Mouse (Mus musculus): ENCODE measurements at regions not wholly inside any gene's neighbourhood (a gene's known extent, or its start where the extent isn't known, plus 50 kb on each side); places are given as distances from the start of the nearest gene placed in this dataset.

DNA sequence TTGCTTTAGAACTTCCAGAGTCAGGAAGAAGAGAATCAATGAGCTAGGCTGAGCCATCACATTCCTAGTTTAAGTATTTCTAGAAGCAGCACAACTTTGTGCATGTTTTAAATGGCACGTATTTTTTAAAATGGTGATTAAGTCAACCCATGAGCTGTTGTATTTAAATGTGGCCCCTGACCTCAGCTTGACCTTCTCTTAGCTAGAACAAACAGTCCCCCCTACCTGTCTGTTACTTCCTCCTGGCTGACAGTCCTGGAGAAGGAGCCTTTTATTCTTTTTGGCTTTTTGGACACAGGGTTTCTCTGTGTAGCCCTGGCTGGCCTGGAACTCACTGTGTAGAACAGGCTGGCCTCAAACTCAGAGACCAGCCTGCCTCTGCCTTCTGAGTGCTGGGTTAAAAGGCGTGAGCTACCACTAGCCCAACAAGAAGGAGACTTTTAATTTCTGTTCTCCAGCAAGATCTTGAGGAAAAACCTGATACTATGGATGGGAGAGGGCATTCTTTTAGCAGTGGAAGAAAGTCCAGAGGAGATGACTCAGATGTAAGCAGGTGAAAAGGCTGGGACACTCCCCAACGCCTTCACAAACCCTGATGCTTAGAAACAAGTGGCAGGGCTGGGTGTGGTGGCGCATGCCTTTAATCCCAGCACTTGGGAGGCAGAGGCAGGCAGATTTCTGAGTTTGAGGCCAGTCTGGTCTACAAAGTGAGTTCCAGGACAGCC, 69.3 kb upstream of the Rap1b start:
- ATAC-seq, result peak; percentile 38; the same call in 1 of the 2 replicates
- no peaks in the 10 kb centered on the region for H3K36me3 ChIP-seq
- H3K4me2 ChIP-seq, result no peak overlapping the region
- H3K9ac ChIP-seq, result no peak overlapping the region
- peaks cover 42% of the 10 kb centered on the region for H3K4me1 ChIP-seq
- H3K9me3 ChIP-seq (replicated peaks), result no peaks in the 10 kb centered on the region
- no peaks in the 10 kb centered on the region for H3K27me3 ChIP-seq (replicated peaks)
- 79% methylated on average over 4 of the region's 4 CpGs for WGBS (ENCODE audit: insufficient replicate concordance)
- H3K27ac ChIP-seq, result peak overlapping the region; percentile 4; the same call in 1 of the 2 replicates
- no peak overlapping the region for H3K4me3 ChIP-seq

DNA sequence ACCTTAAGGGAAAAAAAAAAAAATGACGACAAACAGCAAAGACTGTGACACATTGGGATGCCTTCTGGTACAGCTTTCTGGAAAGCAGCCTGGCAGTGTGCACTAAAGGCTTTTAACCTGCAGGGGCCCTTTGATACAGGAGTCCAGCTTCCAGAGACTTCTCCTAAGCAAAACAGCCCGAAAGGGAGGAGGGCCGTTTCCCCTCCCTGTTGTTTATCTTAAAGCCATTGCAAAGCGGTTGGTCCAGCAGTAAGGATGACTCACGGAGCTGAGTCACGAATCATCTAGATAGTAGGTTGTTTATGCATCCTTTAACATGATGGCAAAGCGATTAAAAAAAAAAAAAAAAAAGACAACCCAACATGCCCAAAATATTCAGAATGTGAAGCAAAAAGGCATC, 70.4 kb upstream of the Rap1b start:
- H3K4me3 ChIP-seq, result no peak overlapping the region
- WGBS (ENCODE audit: insufficient replicate concordance), result 13% methylated on average over 7 of the region's 7 CpGs
- H3K27me3 ChIP-seq (replicated peaks), result no peaks in the 10 kb centered on the region
- H3K36me3 ChIP-seq, result no peaks in the 10 kb centered on the region
- no peaks in the 10 kb centered on the region for H3K9me3 ChIP-seq (replicated peaks)
- peak; percentile 91 for ATAC-seq
- peak overlapping the region; percentile 72 for H3K27ac ChIP-seq
- H3K9ac ChIP-seq, result no peak overlapping the region
- peaks cover 47% of the 10 kb centered on the region for H3K4me1 ChIP-seq
- peak overlapping the region; percentile 29; the same call in 1 of the 2 replicates for H3K4me2 ChIP-seq

DNA sequence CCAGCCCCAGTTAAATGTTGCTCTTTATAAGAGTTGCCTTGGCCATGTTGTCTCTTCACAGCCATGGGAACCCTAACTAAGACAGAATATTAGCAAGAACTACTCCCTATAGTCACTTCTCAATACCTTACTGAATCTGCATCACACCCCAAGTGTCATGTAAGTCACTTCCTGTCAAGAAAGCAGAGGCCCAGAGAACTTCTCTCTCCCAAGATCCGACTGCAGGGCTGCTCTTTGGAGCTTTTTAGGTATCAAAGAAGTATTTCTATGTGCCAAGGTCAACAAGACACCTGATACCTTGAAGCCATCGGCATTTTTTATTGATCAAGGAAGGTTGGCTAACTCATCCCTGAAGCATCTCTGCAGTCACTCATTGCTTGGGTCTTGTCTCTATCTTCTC, 72.0 kb upstream of the Rap1b start:
- Histone ChIP-seq H3K36me3 (no peaks in the 10 kb centered on the region), H3K4me1 (peaks cover 51% of the 10 kb centered on the region), H3K9me3 (replicated peaks) (no peaks in the 10 kb centered on the region), H3K27ac (peak overlapping the region; percentile 64), H3K4me3 (no peak overlapping the region), H3K27me3 (replicated peaks) (no peaks in the 10 kb centered on the region), H3K4me2 (no peak overlapping the region), H3K9ac (no peak overlapping the region)
- 56% methylated on average over 2 of the region's 2 CpGs for WGBS (ENCODE audit: insufficient replicate concordance)
- no peak for ATAC-seq

DNA sequence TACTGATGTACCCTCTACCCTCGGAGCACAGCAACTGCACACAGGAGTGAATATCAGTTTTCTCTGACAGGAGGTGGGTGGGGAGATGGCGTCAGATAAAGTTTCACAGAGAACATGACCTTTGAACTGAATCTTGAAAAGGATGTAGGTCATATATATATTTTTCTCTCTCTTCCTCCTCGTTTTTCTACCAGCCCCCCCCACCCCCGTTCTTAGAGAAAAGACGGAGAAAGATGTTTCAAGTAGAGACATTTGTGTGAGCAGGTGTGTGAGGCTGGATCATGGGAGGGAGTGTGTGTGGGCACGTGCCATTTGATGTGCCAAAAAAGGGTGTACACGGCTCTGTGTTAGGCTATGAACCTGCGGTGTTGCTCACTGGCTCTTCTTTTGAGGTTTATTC, 72.8 kb upstream of the Rap1b start:
- Histone ChIP-seq H3K4me1 (peaks cover 51% of the 10 kb centered on the region), H3K27ac (peak overlapping the region; percentile 23; the same call in 1 of the 2 replicates), H3K4me3 (no peak overlapping the region), H3K4me2 (no peak overlapping the region), H3K36me3 (no peaks in the 10 kb centered on the region), H3K27me3 (replicated peaks) (no peaks in the 10 kb centered on the region), H3K9me3 (replicated peaks) (no peaks in the 10 kb centered on the region), H3K9ac (no peak overlapping the region)
- WGBS (ENCODE audit: insufficient replicate concordance), result 58% methylated on average over 8 of the region's 8 CpGs
- ATAC-seq, result no peak

DNA sequence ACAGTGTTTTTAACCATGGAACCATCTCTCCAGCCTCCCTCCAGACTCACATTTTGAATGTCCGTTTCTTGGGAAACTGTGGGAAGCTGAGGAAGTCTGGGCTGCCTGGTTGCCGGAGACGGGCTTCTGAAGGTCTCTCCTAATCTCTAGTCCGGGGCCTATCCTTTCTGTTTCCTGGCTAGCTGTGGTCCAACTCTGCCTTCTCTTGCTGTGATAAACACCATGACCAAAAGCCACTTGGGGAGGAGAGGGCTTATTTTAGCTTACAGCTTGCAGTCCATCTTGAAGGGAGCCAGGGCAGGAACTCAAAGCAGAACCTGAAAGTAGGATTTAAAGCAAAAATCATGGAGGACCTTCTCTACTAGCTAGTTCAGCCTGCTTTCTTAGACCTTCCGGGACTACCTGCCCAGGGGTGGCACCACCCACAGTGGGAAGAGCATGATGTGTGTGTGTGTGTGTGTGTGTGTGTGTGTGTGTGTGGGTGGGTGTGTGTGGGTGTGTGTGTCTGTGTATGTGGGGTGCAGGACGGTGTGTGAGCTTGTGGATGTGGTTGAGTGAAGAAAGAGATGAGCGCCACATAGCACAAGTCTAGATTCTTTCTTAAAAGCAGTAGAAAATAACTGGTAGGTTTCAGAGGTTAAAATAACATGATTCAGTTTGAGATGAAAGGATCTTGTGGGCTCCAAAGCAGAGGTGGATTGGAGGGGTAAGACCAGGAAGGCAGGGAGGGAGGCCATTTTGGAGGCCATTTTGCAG, 73.5 kb upstream of the Rap1b start:
- H3K4me2 ChIP-seq, result no peak overlapping the region
- H3K4me3 ChIP-seq, result no peak overlapping the region
- no peaks in the 10 kb centered on the region for H3K9me3 ChIP-seq (replicated peaks)
- H3K9ac ChIP-seq, result no peak overlapping the region
- no peaks in the 10 kb centered on the region for H3K27me3 ChIP-seq (replicated peaks)
- 51% methylated on average over 7 of the region's 7 CpGs for WGBS (ENCODE audit: insufficient replicate concordance)
- H3K27ac ChIP-seq, result peak overlapping the region; percentile 23
- H3K4me1 ChIP-seq, result peaks cover 51% of the 10 kb centered on the region
- ATAC-seq, result no peak
- H3K36me3 ChIP-seq, result no peaks in the 10 kb centered on the region

DNA sequence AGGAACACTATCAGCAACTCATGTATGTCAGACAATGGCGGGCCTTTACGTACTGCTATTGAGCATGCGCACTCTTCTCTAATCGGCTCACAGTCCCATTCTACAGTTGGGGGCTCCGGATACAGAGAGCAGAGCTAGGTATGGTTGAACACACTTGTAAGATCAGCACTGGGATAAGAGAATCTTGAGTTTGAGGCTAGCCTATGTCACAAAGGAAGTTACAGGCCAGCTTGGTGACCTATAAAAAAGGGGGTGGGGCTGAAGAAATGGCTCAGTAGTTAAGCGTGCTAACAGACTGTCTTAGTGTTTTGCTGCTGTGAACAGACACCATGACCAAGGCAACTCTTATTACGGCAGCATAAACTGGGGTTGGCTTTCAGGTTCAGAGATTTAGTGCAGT, 79.4 kb upstream of the Rap1b start:
- Histone ChIP-seq H3K4me1 (peaks cover 29% of the 10 kb centered on the region), H3K9ac (no peak overlapping the region), H3K9me3 (replicated peaks) (no peaks in the 10 kb centered on the region), H3K27me3 (replicated peaks) (no peaks in the 10 kb centered on the region), H3K4me3 (no peak overlapping the region), H3K36me3 (no peaks in the 10 kb centered on the region), H3K4me2 (no peak overlapping the region), H3K27ac (no peak overlapping the region)
- 90% methylated on average over 7 of the region's 7 CpGs for WGBS (ENCODE audit: insufficient replicate concordance)
- no peak for ATAC-seq

DNA sequence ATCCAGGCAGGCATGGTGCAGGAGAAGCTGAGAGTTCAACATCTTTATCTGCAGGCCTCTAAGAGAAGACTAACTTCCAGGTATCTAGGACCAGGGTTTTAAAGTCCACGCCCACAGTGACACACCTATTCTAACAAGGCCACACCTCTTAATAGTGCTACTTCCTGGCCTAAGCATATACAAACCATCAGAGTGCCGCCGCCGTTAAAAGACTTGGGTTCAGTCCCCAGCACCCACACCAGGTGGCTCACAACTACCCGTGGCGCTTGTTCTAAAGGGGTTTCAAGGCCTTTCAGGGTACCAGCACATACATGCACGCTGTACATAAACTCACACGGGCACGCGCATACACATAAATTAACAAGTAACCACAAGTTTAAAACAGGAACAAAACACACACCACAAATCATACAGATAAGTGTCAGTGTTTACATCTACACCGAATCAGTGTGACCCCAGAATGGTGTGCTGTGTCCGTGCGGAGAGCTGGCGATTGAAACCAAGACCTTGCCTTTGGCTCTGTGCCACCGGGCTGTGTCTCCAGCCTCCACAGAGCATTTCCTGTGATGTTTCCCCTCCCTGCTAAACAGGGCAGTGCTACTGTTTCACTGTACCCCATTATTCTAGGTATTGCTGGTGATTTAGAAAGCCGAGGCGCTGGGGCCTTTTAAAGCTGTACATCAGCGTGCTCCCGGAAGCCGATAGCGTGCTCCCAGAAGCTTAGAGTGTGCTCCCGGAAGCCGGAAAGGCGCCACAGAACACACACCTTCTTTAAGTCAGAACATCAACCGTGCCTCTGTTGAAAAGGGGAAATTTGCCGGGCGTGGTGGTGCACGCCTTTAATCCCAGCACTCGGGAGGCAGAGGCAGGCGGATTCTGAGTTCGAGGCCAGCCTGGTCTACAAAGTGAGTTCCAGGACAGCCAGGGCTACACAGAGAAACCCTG, 80.0 kb upstream of the Rap1b start:
- Histone ChIP-seq H3K9ac (no peak overlapping the region), H3K9me3 (replicated peaks) (no peaks in the 10 kb centered on the region), H3K27ac (no peak overlapping the region), H3K4me3 (no peak overlapping the region), H3K27me3 (replicated peaks) (no peaks in the 10 kb centered on the region), H3K36me3 (no peaks in the 10 kb centered on the region), H3K4me2 (no peak overlapping the region), H3K4me1 (peaks cover 27% of the 10 kb centered on the region)
- ATAC-seq, result no peak
- 84% methylated on average over 31 of the region's 31 CpGs for WGBS (ENCODE audit: insufficient replicate concordance)

DNA sequence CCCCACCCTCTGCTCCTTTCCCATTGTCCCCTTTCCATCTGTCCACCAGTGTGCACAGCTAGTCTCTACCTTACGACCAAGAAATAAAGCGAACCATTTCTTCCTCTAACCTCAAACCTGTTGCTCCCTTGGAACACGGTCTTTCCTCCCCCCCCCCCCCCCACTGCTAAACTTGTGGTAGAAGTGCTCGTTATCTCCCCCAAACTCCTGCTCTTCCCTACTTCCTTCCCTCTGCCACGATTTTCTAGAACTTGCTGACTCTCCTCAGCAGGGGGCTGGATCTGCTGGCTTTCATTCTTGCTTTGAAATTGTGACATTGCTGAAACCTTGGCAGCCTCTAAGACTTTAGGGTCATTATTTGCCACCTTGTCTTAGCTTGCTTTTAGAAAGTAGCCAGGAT, 83.2 kb upstream of the Rap1b start:
- Histone ChIP-seq H3K4me1 (peaks cover 39% of the 10 kb centered on the region), H3K9ac (no peak overlapping the region), H3K27ac (no peak overlapping the region), H3K4me3 (no peak overlapping the region), H3K36me3 (no peaks in the 10 kb centered on the region), H3K4me2 (no peak overlapping the region), H3K9me3 (replicated peaks) (no peaks in the 10 kb centered on the region), H3K27me3 (replicated peaks) (no peaks in the 10 kb centered on the region)
- ATAC-seq, result no peak
- WGBS (ENCODE audit: insufficient replicate concordance), result 7% methylated on average over 5 of the region's 5 CpGs

DNA sequence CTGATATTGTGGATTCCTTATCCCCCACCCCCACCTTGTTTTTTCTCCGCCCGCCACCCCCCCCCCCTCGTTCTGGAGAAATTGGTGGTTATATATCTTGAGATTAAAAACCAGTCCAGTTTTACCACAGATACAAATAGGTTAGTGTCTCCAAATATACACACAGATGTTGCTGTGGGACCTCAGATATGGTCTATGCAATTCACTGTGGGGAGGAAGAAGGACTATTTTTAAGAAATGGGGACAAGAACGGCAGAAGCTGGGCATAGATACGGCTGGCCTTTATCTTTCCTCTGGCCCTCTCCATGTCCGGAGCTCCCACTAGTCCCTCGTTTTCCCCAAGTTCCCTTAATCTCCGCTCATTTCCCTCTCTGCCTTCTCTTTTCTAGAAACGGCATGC, 89.0 kb upstream of the Rap1b start:
- Histone ChIP-seq H3K36me3 (no peaks in the 10 kb centered on the region), H3K9ac (peak overlapping the region; percentile 27; the same call in 1 of the 2 replicates), H3K4me2 (peak overlapping the region; percentile 57), H3K27ac (peak overlapping the region; percentile 74; the same call in 1 of the 2 replicates), H3K9me3 (replicated peaks) (no peaks in the 10 kb centered on the region), H3K27me3 (replicated peaks) (peaks cover 8% of the 10 kb centered on the region; the same call in 1 of the 2 replicates), H3K4me3 (0 out of 2 replicates have a peak overlapping the region, but pooled peaks have one; percentile 10), H3K4me1 (peaks cover 45% of the 10 kb centered on the region)
- peak; percentile 91 for ATAC-seq
- WGBS (ENCODE audit: insufficient replicate concordance), result 18% methylated on average over 9 of the region's 9 CpGs

DNA sequence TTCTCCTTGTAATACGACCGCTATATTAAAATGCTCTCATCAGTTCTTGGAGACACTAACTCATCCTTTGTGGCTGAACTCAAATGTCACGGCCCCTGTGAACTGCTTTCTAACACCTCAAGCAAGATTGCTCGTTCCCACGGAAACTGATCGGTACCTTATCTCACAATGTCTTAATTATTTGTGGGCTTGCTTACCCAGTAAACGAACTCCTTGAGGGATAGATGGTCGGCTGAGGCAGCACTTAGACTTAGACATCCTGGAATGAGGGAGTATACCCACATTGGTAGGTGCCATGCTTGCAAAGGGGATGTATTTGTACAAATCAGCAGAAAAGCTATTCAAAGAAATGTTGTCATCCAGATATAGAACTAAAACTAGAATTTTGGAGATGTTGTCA, 92.9 kb upstream of the Rap1b start:
- 51% methylated on average over 8 of the region's 8 CpGs for WGBS (ENCODE audit: insufficient replicate concordance)
- H3K9ac ChIP-seq, result no peak overlapping the region
- H3K27ac ChIP-seq, result no peak overlapping the region
- ATAC-seq, result no peak
- H3K9me3 ChIP-seq (replicated peaks), result no peaks in the 10 kb centered on the region
- peaks cover 28% of the 10 kb centered on the region for H3K4me1 ChIP-seq
- H3K4me2 ChIP-seq, result no peak overlapping the region
- H3K27me3 ChIP-seq (replicated peaks), result peaks cover 8% of the 10 kb centered on the region; the same call in 1 of the 2 replicates
- no peak overlapping the region for H3K4me3 ChIP-seq
- no peaks in the 10 kb centered on the region for H3K36me3 ChIP-seq

DNA sequence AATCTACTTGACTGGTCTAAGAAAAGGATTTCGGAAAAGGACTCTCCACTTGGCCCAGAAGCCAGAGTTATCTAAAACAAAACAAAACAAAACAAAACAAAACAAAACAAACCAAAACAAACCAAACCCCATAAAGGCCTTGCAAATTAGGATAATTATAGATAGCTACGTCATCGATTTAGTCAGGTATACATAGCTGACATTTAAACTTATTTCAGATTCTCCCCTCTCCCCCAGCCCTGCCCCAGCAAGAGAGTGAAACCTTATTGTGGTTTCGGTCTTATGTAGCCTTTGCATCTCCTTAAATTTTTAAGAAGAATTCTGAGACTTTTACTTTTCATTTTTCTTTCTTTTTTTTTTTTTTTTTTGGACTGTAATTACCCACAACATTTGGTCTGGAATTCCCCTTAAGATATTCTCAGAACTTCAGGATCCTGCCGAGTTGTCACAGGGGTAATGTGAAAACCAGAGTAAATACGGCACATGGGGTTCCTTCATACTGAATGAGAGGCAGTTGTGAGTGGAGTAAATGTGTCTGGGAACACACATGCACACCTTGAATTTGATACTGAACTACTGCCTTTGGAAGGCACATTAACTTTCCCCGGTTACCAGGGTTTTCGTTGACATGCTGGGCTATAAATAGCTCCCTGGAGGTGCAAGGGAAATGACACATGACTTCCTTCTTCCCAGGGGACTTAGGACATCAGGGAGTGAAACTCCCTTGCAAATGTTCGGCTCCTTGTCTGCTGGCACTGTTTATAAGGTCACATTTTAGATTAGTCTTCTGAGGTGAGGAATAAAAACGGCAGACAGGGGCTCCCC, 94.8 kb upstream of the Rap1b start:
- Histone ChIP-seq H3K36me3 (no peaks in the 10 kb centered on the region), H3K27ac (no peak overlapping the region), H3K9ac (no peak overlapping the region), H3K9me3 (replicated peaks) (no peaks in the 10 kb centered on the region), H3K4me2 (peak overlapping the region; percentile 32), H3K27me3 (replicated peaks) (peaks cover 8% of the 10 kb centered on the region; the same call in 1 of the 2 replicates), H3K4me1 (peaks cover 14% of the 10 kb centered on the region), H3K4me3 (no peak overlapping the region)
- no peak for ATAC-seq
- 31% methylated on average over 10 of the region's 10 CpGs for WGBS (ENCODE audit: insufficient replicate concordance)

All from liver, embryonic 12.5 days (tissue).